Mouse (Mus musculus): Measurements from ENCODE around the gene Gm11492. TPM values are rescaled to one million over a fixed set of nuclear protein-coding genes. Genes with fewer than 3 reads are reported as not detected.

The Gm11492 gene
- total RNA-seq, 1 experiment from 2014 or later: not detected

GRCm38 (mm10) chr11:87574520-87575180 is 8.2 kb downstream of the Gm11492 start:
- no peak for ATAC-seq (replicated peaks in 1 of 2; ENCODE audit: insufficient read depth in 1 of 2, low FRiP score in 2 of 2, low TSS enrichment in 1 of 2, low read depth in 1 of 2, poor library complexity in 2 of 2, severe bottlenecking in 2 of 2)

DNA sequence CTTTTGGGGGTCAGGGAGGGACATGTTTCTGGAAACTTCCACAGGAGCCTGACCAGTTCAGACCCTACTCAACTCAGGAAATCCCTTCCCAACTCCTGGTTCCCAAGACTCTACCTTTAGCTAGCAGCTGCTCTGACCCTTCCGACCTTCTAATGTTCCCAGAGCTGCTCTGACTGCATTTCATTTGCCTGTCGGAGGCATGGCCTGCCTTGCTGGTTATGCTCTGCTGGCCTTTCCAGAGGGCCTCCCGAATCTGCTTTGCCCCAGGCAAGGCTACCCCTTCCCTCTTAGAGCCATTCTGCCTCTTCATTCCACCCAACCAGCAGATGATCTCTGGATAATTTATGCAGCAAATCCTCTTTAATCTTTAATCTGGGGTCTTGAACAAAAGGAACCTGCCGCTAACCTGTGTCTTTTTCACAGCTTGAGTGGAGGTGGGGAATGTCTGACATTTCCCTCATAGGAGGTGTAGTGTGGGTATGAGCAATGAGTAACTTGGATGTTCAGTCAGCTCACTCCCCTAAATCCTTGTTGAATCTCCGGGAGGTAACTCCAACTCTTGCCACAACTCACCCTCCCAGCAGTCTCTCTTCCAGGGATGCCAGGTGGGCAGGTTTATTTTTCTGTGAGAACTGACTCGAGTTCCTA is 11.3 kb downstream of the Gm11492 start:
- ATAC-seq (replicated peaks in 1 of 2; ENCODE audit: insufficient read depth in 1 of 2, low FRiP score in 2 of 2, low TSS enrichment in 1 of 2, low read depth in 1 of 2, poor library complexity in 2 of 2, severe bottlenecking in 2 of 2): no peak

- ATAC-seq (replicated peaks in 1 of 2; ENCODE audit: insufficient read depth in 1 of 2, low FRiP score in 2 of 2, low TSS enrichment in 1 of 2, low read depth in 1 of 2, poor library complexity in 2 of 2, severe bottlenecking in 2 of 2): peak; percentile 42 to 75
These were observed 12.0 kb downstream of the Gm11492 start for GRCm38 (mm10) chr11:87578249-87578962.

- peak; percentile 30 to 34; a peak in 2 of 4 replicates for ATAC-seq (replicated peaks in 1 of 2; ENCODE audit: insufficient read depth in 1 of 2, low FRiP score in 2 of 2, low TSS enrichment in 1 of 2, low read depth in 1 of 2, poor library complexity in 2 of 2, severe bottlenecking in 2 of 2)
These were observed 12.6 kb downstream of the Gm11492 start for GRCm38 (mm10) chr11:87578963-87579601.

- no peak for ATAC-seq (replicated peaks in 1 of 2; ENCODE audit: insufficient read depth in 1 of 2, low FRiP score in 2 of 2, low TSS enrichment in 1 of 2, low read depth in 1 of 2, poor library complexity in 2 of 2, severe bottlenecking in 2 of 2)
These were observed 13.3 kb downstream of the Gm11492 start for GRCm38 (mm10) chr11:87579713-87580112.

- no peak for ATAC-seq (replicated peaks in 1 of 2; ENCODE audit: insufficient read depth in 1 of 2, low FRiP score in 2 of 2, low TSS enrichment in 1 of 2, low read depth in 1 of 2, poor library complexity in 2 of 2, severe bottlenecking in 2 of 2)
These were observed 14.2 kb downstream of the Gm11492 start for GRCm38 (mm10) chr11:87580543-87581085.

DNA sequence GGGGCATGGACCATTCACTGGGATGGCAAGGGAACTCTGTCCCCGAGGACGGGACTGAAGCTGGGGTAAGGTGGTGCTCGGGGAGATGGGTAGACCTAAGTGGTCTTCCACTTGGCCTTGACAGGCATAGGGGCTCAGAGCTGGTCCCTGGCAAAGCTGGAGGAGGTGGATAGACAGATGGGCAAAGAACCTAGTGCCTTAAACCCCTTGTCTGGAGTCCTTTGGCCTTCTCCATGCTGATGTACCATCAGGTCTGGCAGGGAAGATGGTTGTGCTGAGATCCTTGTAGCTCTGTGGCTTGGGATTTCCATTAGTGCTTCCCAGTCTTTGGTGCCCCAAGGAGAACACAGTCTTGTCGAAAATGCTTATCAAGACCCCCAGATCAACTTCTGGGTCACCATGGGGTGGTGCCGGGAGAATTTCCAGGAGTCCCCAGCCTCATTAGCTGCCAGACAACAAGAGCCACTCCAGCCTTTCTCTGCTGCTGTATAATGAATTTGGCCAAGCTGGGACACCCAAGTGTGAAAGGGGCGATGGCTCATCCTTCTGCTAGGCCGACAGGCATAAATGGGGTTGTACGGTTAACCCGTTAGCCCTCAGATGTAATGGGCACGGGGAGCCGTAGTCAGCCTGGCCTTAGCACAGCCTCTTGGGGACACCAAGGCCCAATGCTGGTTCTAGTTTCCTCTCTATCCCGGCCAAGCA is 14.9 kb downstream of the Gm11492 start:
- no peak for ATAC-seq (replicated peaks in 1 of 2; ENCODE audit: insufficient read depth in 1 of 2, low FRiP score in 2 of 2, low TSS enrichment in 1 of 2, low read depth in 1 of 2, poor library complexity in 2 of 2, severe bottlenecking in 2 of 2)

DNA sequence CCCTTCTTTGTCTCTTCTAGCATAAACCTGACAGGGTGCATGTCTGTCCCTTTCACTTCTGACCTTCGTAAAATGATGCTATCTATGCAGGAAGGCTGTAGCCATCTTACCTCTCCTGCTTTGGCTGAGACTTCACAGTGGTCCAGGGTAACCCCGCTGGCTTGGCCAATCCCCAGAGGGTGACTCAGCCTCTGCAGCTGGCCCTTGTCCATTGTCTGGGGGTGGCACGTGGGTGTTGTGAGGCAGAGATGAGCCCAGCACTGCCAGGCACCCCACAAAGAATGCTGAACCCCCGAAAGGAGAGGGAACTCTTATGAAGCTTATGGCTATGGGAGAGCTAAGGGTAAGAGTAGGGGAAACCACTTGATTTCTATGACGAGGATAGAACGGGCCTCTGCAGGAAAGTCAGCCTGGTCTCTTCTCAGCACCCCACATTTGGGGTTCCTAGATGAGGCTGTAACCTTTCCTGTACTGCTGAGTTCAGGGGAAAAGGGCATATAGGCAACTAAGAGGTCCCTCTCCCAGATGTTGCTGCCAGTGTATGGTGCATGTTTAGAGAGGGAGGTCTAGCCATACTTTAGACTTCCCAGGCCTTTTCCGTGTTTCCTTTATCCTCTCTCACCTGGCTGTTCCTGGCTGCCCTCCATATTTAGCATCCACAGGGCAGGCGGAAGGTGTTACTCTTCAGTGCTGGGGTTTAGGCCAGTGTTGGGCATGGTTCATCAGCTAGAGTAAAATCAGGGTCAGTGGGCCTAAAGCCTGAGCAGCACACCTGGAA is 15.7 kb downstream of the Gm11492 start:
- no peak for ATAC-seq (replicated peaks in 1 of 2; ENCODE audit: insufficient read depth in 1 of 2, low FRiP score in 2 of 2, low TSS enrichment in 1 of 2, low read depth in 1 of 2, poor library complexity in 2 of 2, severe bottlenecking in 2 of 2)

DNA sequence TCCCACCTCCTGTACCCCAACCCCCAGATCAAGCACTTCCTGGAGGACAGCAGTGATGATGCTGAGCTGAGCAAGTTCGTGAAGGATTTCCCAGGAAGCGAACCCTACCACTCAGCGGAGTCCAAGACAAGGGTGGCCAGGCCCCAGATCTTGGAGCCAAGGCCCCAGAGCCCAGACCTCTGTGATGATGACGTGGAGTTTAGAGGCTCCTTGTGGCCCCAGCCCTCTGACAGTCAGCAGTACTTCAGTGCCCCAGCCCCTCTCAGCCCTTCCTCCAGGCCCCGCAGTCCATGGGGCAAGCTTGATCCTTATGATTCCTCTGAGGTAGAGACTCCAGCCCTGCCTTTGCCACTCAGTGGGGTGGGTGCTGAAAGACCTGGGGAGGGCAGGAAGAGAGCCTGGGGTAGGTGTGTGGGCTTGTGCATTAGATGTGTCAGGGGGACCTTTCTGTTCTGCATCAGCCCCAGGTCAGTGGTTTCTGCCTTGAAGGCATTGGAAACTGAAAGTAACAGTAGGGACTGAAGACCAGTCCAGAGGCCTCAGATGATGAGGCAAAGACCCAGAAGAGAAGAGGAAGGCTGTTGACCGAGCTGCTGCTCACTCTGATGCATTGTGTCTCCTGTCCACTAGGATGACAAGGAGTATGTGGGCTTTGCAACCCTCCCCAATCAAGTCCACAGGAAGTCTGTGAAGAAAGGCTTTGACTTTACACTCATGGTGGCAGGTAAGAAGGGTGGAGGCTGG is 17.0 kb downstream of the Gm11492 start:
- ATAC-seq (replicated peaks in 1 of 2; ENCODE audit: insufficient read depth in 1 of 2, low FRiP score in 2 of 2, low TSS enrichment in 1 of 2, low read depth in 1 of 2, poor library complexity in 2 of 2, severe bottlenecking in 2 of 2): no peak

- no peak for ATAC-seq (replicated peaks in 1 of 2; ENCODE audit: insufficient read depth in 1 of 2, low FRiP score in 2 of 2, low TSS enrichment in 1 of 2, low read depth in 1 of 2, poor library complexity in 2 of 2, severe bottlenecking in 2 of 2)
These were observed 18.5 kb downstream of the Gm11492 start for GRCm38 (mm10) chr11:87584711-87585505.

GRCm38 (mm10) chr11:87587211-87587874 is 20.9 kb downstream of the Gm11492 start:
- no peak for ATAC-seq (replicated peaks in 1 of 2; ENCODE audit: insufficient read depth in 1 of 2, low FRiP score in 2 of 2, low TSS enrichment in 1 of 2, low read depth in 1 of 2, poor library complexity in 2 of 2, severe bottlenecking in 2 of 2)

- ATAC-seq (replicated peaks in 1 of 2; ENCODE audit: insufficient read depth in 1 of 2, low FRiP score in 2 of 2, low TSS enrichment in 1 of 2, low read depth in 1 of 2, poor library complexity in 2 of 2, severe bottlenecking in 2 of 2): no peak
These were observed 23.2 kb downstream of the Gm11492 start for GRCm38 (mm10) chr11:87589605-87590004.

- no peak for ATAC-seq (replicated peaks in 1 of 2; ENCODE audit: insufficient read depth in 1 of 2, low FRiP score in 2 of 2, low TSS enrichment in 1 of 2, low read depth in 1 of 2, poor library complexity in 2 of 2, severe bottlenecking in 2 of 2)
These were observed 24.5 kb downstream of the Gm11492 start for GRCm38 (mm10) chr11:87590841-87591525.

Data from hematopoietic stem cell, adult 5-6 weeks (primary cell).